Mouse (Mus musculus): ENCODE measurements around the gene Rpn2. TPM values are rescaled to one million over a fixed set of nuclear protein-coding genes. Genes with fewer than 3 reads are reported as not detected.

Rpn2 gene
- polyA plus RNA-seq, 1 experiment from 2014 or later = 174 TPM

DNA sequence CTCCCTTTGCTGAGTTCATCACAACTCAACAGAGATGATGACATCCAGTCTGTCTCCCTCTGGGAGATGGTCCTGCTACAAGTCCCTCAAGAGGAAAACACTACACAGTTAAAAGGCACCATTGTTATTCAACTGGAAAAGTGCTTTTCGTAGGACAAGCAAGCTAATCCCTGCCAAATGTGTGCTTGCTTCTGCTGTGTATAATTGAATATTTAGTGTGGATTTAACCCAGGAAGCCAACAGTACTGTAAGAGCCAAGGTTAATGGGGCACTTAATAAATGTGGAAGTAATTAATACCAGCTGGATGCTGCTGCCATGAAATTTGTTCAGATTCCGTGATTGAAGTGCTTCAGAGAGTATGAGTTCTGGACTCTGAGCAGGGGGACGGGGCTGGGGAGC is 75.3 kb downstream of the Rpn2 start:
- H3K9me3 ChIP-seq (replicated peaks) = no peaks in the 10 kb centered on the region
- no peaks in the 10 kb centered on the region for H3K36me3 ChIP-seq
- ATAC-seq (ENCODE audit: low read depth) (no peak), DNase-seq (no peak)
- H3K27ac ChIP-seq = no peak overlapping the region
- H3K4me3 ChIP-seq (replicated peaks) = no peak overlapping the region
- no peaks in the 10 kb centered on the region for H3K4me1 ChIP-seq (replicated peaks)
- no peak overlapping the region for H3K4me2 ChIP-seq
- WGBS (ENCODE audit: insufficient replicate concordance) = 70% methylated on average over 3 of the region's 3 CpGs
- H3K9ac ChIP-seq = no peak overlapping the region
- H3K27me3 ChIP-seq = 0 out of 2 replicates have a peak, but pooled peaks cover 2% of the 10 kb centered on the region

DNA sequence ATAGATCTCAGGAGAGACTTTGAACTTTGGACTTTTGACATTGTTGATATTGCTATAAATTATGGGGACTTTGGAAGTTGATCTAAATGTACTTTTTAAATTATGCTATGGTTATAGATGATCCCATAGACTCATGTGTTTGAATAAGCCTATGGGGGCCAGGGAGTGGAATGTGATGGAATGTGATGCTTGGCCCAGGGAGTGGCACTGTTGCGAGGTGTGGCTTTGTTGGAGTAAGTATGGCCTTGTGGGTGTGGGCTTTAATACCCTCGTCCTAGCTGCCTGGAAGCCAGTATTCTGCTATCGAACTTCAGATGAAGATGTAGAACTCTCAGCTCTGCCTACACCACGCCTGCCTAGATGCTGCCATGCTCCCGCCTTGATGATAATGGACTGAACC is 81.2 kb downstream of the Rpn2 start:
- Histone ChIP-seq H3K27me3 (no peaks in the 10 kb centered on the region), H3K36me3 (no peaks in the 10 kb centered on the region), H3K4me1 (replicated peaks) (no peaks in the 10 kb centered on the region), H3K9me3 (replicated peaks) (no peaks in the 10 kb centered on the region), H3K9ac (no peak overlapping the region), H3K27ac (no peak overlapping the region), H3K4me3 (replicated peaks) (no peak overlapping the region), H3K4me2 (no peak overlapping the region)
- no peak for DNase-seq
- 66% methylated on average over 5 of the region's 5 CpGs for WGBS (ENCODE audit: insufficient replicate concordance)
- ATAC-seq (ENCODE audit: low read depth) = no peak

DNA sequence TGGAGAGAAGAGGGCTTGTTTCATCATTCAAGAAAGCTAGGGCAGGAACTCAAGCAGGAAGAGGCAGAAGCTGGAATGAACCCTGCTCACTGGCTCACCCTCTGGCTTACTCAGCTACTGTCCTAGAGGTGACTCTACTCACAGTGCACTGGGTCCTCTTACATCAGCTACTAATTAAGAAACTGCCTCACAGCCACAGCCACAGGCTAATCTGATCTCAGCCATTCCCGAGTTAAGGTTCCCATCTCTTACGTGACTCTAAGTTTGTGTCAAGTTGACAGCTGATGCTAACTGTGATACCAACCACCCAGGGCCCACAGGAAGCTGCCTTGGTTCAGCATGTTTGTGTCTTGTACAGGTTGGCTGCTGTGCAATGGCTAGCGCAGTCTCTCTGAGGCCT is 84.2 kb downstream of the Rpn2 start:
- DNase-seq (no peak), ATAC-seq (ENCODE audit: low read depth) (no peak)
- WGBS (ENCODE audit: insufficient replicate concordance) = 43% methylated on average over 3 of the region's 3 CpGs
- H3K4me3 ChIP-seq (replicated peaks) = no peak overlapping the region
- no peak overlapping the region for H3K9ac ChIP-seq
- peaks cover 10% of the 10 kb centered on the region for H3K4me1 ChIP-seq (replicated peaks)
- no peaks in the 10 kb centered on the region for H3K9me3 ChIP-seq (replicated peaks)
- no peaks in the 10 kb centered on the region for H3K36me3 ChIP-seq
- H3K4me2 ChIP-seq = no peak overlapping the region
- H3K27me3 ChIP-seq = no peaks in the 10 kb centered on the region
- H3K27ac ChIP-seq = no peak overlapping the region

DNA sequence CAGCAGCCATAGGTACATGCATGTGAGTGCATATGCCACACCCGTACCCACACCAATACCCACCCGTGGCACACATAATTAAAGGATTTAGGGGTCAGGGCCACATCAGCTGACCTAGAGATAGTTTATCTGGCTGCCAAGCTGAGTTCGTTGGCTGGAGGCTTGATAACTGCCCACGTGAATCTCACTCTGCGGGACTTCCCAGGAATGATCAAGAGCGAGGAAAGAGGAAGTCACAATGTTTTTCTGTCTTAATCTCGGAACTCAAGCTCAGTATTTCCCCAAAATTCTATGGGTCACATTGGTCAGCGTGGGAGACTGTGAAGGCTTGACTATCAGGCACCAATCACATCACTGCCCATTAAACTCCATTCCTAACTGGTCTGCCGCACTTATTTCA is 87.9 kb downstream of the Rpn2 start:
- peaks cover 3% of the 10 kb centered on the region; the same call in 1 of the 2 replicates for H3K36me3 ChIP-seq
- H3K9ac ChIP-seq = peak overlapping the region; percentile 95
- 34% methylated on average over 9 of the region's 9 CpGs for WGBS (ENCODE audit: insufficient replicate concordance)
- no peak for DNase-seq
- ATAC-seq (ENCODE audit: low read depth) = no peak
- H3K4me3 ChIP-seq (replicated peaks) = peak overlapping the region; percentile 91
- H3K4me1 ChIP-seq (replicated peaks) = peaks cover 23% of the 10 kb centered on the region
- H3K9me3 ChIP-seq (replicated peaks) = no peaks in the 10 kb centered on the region
- H3K27me3 ChIP-seq = no peaks in the 10 kb centered on the region
- H3K27ac ChIP-seq = peak overlapping the region; percentile 97
- H3K4me2 ChIP-seq = peak overlapping the region; percentile 82

DNA sequence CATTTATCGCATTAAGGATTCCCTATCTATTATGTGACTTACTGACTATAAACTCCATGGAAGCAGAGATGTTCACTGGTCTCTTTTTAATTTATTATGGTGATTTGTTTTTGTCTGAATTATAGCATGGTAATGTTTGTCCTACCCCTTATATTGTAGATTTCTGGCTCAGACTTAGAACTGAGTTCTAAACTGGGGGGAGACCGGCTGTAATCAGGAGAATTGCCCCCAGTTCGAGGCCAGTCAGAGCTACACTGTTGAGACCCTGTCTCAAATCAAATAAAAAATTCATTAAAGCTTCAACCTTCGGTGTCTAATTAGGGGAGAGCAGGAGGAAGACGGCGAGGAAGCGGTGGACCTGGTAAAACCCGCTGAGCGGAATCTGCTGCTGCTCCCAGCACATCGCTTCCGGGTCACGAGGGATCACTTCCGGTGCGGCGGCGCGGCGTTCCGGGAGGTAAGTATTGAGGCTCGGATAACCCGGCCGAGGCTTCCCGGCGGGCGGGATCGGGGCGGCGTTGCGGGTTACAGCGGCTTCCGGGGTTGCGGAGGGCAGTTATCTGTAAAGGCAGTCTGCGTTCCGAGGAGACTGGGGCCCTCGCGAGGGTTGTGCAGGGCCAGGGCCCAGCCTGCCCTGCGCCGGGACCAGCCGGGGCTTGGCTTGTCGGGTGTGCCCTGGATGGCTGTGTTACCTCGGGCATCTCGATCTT is 88.5 kb downstream of the Rpn2 start, which contains the start of gene Manbal:
Gene Manbal, plus strand, starts transcription at position 411 of the 710 bp plus-strand sequence.
- peak within 1 kb of the TSS; percentile 95 for H3K9ac ChIP-seq
- peak within 1 kb of the TSS; percentile 82 for H3K4me2 ChIP-seq
- no peaks in the 10 kb centered on the region for H3K27me3 ChIP-seq
- peaks cover 26% of the 10 kb centered on the region for H3K4me1 ChIP-seq (replicated peaks)
- H3K36me3 ChIP-seq = peaks cover 3% of the 10 kb centered on the region; the same call in 1 of the 2 replicates
- peak; percentile 93 for ATAC-seq (ENCODE audit: low read depth)
- WGBS (ENCODE audit: insufficient replicate concordance) = 3% methylated on average over 42 of the region's 42 CpGs
- H3K4me3 ChIP-seq (replicated peaks) = peak within 1 kb of the TSS; percentile 91
- peak within 1 kb of the TSS; percentile 97 for H3K27ac ChIP-seq
- no peaks in the 10 kb centered on the region for H3K9me3 ChIP-seq (replicated peaks)
- peak; percentile 94 for DNase-seq

DNA sequence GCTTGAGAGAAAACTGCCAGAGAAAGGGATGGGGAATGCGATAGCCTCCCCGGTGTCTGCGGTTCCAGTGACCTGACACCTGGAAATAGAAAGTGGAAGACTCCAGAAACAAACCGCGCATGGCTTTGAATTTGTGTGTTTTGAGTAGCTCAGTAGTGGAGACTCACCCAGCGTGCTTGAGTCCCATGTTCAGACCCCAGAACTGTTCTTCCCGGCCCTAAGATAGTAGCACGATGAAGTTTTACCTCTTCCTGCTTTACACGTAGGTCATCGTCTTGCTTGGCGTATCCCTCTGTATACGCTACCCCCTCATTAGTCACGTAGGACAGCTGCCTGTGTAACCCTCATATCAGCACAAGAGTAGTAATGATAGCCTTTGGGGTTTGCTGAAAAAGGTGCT is 89.2 kb downstream of the Rpn2 start:
- ATAC-seq (ENCODE audit: low read depth) (peak; percentile 58), DNase-seq (no peak)
- H3K4me3 ChIP-seq (replicated peaks) = peak overlapping the region; percentile 91
- H3K27ac ChIP-seq = peak overlapping the region; percentile 97
- peak overlapping the region; percentile 82 for H3K4me2 ChIP-seq
- peak overlapping the region; percentile 95 for H3K9ac ChIP-seq
- WGBS (ENCODE audit: insufficient replicate concordance) = 1% methylated on average over 13 of the region's 13 CpGs
- H3K9me3 ChIP-seq (replicated peaks) = no peaks in the 10 kb centered on the region
- H3K4me1 ChIP-seq (replicated peaks) = peaks cover 26% of the 10 kb centered on the region
- H3K27me3 ChIP-seq = no peaks in the 10 kb centered on the region
- peaks cover 8% of the 10 kb centered on the region for H3K36me3 ChIP-seq

DNA sequence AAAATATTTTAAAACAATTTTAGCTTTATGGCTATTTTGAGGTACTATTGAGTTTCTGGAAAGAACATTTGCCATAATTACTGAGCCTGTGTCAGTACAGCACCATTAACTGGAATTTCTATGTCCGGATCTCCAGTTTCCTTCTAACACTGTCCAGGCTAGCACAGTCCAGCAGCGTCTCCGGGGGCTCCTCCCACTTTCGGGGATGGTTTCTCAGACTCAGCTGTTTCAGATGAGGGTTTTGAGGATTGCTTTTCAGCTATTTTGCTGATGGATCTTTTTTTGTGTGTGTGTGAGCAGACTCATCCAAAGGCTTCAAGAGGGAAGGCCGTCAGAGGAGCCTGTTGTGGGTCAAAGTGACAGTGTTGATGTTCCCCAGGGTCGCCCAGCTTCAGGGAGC is 92.9 kb downstream of the Rpn2 start:
- peaks cover 31% of the 10 kb centered on the region for H3K4me1 ChIP-seq (replicated peaks)
- ATAC-seq (ENCODE audit: low read depth) = no peak
- H3K27ac ChIP-seq = no peak overlapping the region
- H3K27me3 ChIP-seq = no peaks in the 10 kb centered on the region
- no peaks in the 10 kb centered on the region for H3K9me3 ChIP-seq (replicated peaks)
- H3K4me3 ChIP-seq (replicated peaks) = no peak overlapping the region
- H3K4me2 ChIP-seq = no peak overlapping the region
- WGBS (ENCODE audit: insufficient replicate concordance) = 74% methylated on average over 6 of the region's 6 CpGs
- no peak overlapping the region for H3K9ac ChIP-seq
- peaks cover 18% of the 10 kb centered on the region for H3K36me3 ChIP-seq
- DNase-seq = no peak

DNA sequence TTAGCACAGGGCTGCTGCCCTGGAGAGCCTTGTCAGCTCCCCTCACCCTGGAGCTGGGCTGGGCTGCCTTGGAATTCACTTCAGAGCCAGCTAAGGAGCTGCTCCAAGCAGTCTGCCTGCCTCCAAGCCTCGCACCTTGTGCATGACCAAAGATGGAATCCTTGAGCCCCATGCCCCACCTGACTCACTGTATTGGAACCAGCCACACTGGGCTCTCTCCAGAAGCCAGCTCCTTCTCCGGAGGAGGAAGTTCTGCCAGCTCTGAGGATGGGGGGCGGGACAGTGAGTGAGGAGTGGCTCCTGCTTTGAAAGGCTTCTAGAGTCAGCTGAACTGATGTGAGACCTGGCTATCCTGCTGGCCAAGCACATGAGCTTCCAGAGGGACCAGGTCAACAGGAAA is 94.9 kb downstream of the Rpn2 start:
- ATAC-seq (ENCODE audit: low read depth) (no peak), DNase-seq (no peak)
- no peak overlapping the region for H3K27ac ChIP-seq
- no peak overlapping the region for H3K4me2 ChIP-seq
- H3K36me3 ChIP-seq = peaks cover 18% of the 10 kb centered on the region
- H3K4me1 ChIP-seq (replicated peaks) = peaks cover 23% of the 10 kb centered on the region
- no peak overlapping the region for H3K9ac ChIP-seq
- H3K4me3 ChIP-seq (replicated peaks) = no peak overlapping the region
- WGBS (ENCODE audit: insufficient replicate concordance) = 50% methylated on average over 3 of the region's 3 CpGs
- H3K9me3 ChIP-seq (replicated peaks) = no peaks in the 10 kb centered on the region
- no peaks in the 10 kb centered on the region for H3K27me3 ChIP-seq

DNA sequence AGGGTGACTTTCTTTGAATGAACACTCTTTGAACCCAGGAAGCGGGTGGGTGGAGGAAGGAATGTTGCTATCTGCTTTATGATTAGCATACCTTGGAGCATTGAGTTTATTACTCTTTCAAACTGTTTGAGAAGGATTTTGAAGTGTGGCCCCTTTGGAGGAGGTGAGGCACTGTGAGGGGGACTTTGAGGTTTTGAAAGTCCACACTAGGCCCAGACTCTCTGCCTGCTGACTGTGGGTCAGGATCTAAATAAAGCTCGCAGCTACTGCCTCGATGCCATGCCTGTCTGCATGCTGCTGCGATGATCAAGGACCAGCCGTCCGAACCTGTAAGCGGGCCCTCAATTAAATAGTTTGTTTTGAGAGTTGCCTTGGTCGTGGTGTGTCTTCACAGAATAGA is 96.2 kb downstream of the Rpn2 start:
- Histone ChIP-seq H3K4me1 (replicated peaks) (peaks cover 18% of the 10 kb centered on the region), H3K27me3 (no peaks in the 10 kb centered on the region), H3K4me3 (replicated peaks) (no peak overlapping the region), H3K9ac (no peak overlapping the region), H3K9me3 (replicated peaks) (no peaks in the 10 kb centered on the region), H3K36me3 (peaks cover 30% of the 10 kb centered on the region), H3K27ac (no peak overlapping the region), H3K4me2 (no peak overlapping the region)
- DNase-seq = no peak
- WGBS (ENCODE audit: insufficient replicate concordance) = 70% methylated on average over 8 of the region's 8 CpGs
- no peak for ATAC-seq (ENCODE audit: low read depth)

Other genes with a start within 250 kb of the Rpn2 start
- 1.7 and 1.8 TPM in 2 replicates for gene Soga1, start 199.8 kb upstream of the Rpn2 start, polyA plus RNA-seq (2015; fragmentation: Nextera tagmentation; extraction: Ambion mirVana)
- not detected in 2 replicates for gene Tldc2, start 192.0 kb upstream of the Rpn2 start, polyA plus RNA-seq (2015; fragmentation: Nextera tagmentation; extraction: Ambion mirVana)
- gene Samhd1, start 143.8 kb upstream of the Rpn2 start, polyA plus RNA-seq (2015; fragmentation: Nextera tagmentation; extraction: Ambion mirVana) = 19.4 and 21.5 TPM in 2 replicates
- gene Rbl1, start 74.5 kb upstream of the Rpn2 start, polyA plus RNA-seq (2015; fragmentation: Nextera tagmentation; extraction: Ambion mirVana) = 20.9 and 27.4 TPM in 2 replicates
- gene Mroh8, start 532 bp downstream of the Rpn2 start, polyA plus RNA-seq (2015; fragmentation: Nextera tagmentation; extraction: Ambion mirVana) = 0.10 and 0.23 TPM in 2 replicates
- gene Ghrh, start 68.5 kb downstream of the Rpn2 start, polyA plus RNA-seq (2015; fragmentation: Nextera tagmentation; extraction: Ambion mirVana) = not detected in 2 replicates
- gene Manbal, start 88.6 kb downstream of the Rpn2 start, polyA plus RNA-seq (2015; fragmentation: Nextera tagmentation; extraction: Ambion mirVana) = 25.4 and 25.6 TPM in 2 replicates
- 2.0 TPM in 2 replicates for gene Src, start 139.4 kb downstream of the Rpn2 start, polyA plus RNA-seq (2015; fragmentation: Nextera tagmentation; extraction: Ambion mirVana)